Comparison of ENCODE assay signal across 9 mouse cellular contexts in the genomic region with DNA sequence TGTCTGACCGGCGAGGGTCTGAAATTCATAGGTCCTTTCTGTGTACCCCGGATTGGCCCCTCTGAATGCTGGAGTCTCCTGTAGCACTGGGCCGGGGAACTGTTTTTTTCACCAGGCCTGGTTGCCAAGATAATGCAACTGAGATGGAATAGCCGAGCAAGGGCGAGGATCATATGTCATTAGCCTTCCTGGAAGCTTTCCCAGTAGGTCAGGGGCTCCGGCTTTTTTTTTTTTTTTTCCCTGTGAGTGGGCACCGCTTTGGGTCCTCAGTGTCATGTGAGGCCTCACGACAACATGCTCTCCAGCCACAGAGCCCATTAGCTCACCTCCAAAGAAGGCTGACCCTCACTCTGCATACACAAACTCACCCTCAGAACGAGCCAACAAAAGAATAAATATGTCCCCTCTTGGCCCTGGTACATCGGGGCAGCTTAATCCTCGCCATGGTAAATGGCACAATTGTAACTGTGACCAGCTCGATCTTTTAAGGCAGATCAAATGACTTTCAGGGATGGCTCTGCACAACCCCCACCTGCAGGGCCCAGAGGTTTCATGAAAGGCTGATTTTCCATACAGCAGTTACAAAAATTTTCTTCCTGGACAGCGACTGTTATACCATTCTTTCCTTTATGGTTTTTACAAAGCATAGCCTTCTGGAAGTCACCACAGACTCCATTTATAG. TPM values are rescaled to one million over a fixed set of nuclear protein-coding genes. Genes with fewer than 3 reads are reported as not detected.
DNase-seq lines count a peak whose midpoint lies in the region; ATAC-seq lines count a peak whose summit lies in the region.
"Had no signal": no experiment of that assay in that cellular context is flagged by ENCODE, and none has a peak within 500 bp of the region (broad histone marks: within the 10 kb centered on the region; RNA-seq: fewer than 3 reads in every experiment).

No protein-coding gene starts in this region.

- H3K36me3 ChIP-seq in kidney, embryonic 16.5 days (ENCODE audit: insufficient read depth, low read length), result no peaks in the 10 kb centered on the region
- H3K36me3 ChIP-seq in heart, embryonic 13.5 days, result no peaks in the 10 kb centered on the region
- H3K36me3 ChIP-seq in midbrain, embryonic 11.5 days (ENCODE audit: control insufficient read depth, insufficient read depth, low read length), result no peaks in the 10 kb centered on the region
- H3K36me3 ChIP-seq: neural tube, embryonic 12.5 days had no signal

- WGBS in kidney, embryonic 16.5 days, result 40% methylated on average over 14 of the region's 14 CpGs
- 45% methylated on average over 14 of the region's 14 CpGs for WGBS in heart, embryonic 13.5 days
- WGBS in midbrain, embryonic 11.5 days, result 49% methylated on average over 14 of the region's 14 CpGs

- H3K27ac ChIP-seq in kidney, embryonic 16.5 days (ENCODE audit: low read length), result no peak overlapping the region
- peak overlapping the region; percentile 97 for H3K27ac ChIP-seq in heart, embryonic 13.5 days (replicated peaks)
- H3K27ac ChIP-seq in midbrain, embryonic 11.5 days (ENCODE audit: low read depth, low read length), result peak overlapping the region; percentile 36
- H3K27ac ChIP-seq: neural tube, embryonic 12.5 days had no signal

- ATAC-seq in kidney, embryonic 16.5 days (ENCODE audit: low FRiP score, low TSS enrichment), result 0 out of 2 replicates have a peak, but pooled peaks have one; percentile 63
- ATAC-seq in heart, embryonic 13.5 days (ENCODE audit: extremely low read depth, insufficient number of reproducible peaks, low FRiP score, low TSS enrichment), result peak; percentile 11; the same call in 1 of the 2 replicates
- ATAC-seq in midbrain, embryonic 11.5 days (ENCODE audit: low FRiP score), result no peak

- H3K9ac ChIP-seq in kidney, embryonic 16.5 days (replicated peaks; ENCODE audit: low read length), result no peak overlapping the region
- peak overlapping the region; percentile 48; the same call in 1 of the 2 replicates for H3K9ac ChIP-seq in heart, embryonic 13.5 days
- no peak overlapping the region for H3K9ac ChIP-seq in midbrain, embryonic 11.5 days (ENCODE audit: low read length)
- H3K9ac ChIP-seq: neural tube, embryonic 12.5 days had no signal

- H3K9me3 ChIP-seq in kidney, embryonic 16.5 days (ENCODE audit: low read length), result no peaks in the 10 kb centered on the region
- no peaks in the 10 kb centered on the region for H3K9me3 ChIP-seq in heart, embryonic 13.5 days
- no peaks in the 10 kb centered on the region for H3K9me3 ChIP-seq in midbrain, embryonic 11.5 days (ENCODE audit: control insufficient read depth, low read length)
- H3K9me3 ChIP-seq: neural tube, embryonic 12.5 days had no signal

- DNase-seq in kidney, adult 9 months, result no peak
- peak; percentile 47 to 51 for DNase-seq in adrenal gland, postnatal 36 days
- peak; percentile 88 for DNase-seq in midbrain, embryonic 11.5 days (ENCODE audit: low spot score, missing footprints)
- no peak for DNase-seq in layer of hippocampus, adult 11-12 months (ENCODE audit: low spot score)
- no peak for DNase-seq in urinary bladder, postnatal 25 days (ENCODE audit: low spot score)
- no peak for DNase-seq in B cell, adult 2 months

- H3K4me3 ChIP-seq in kidney, embryonic 16.5 days (ENCODE audit: low read length), result no peak overlapping the region
- H3K4me3 ChIP-seq in heart, embryonic 13.5 days, result no peak overlapping the region
- H3K4me3 ChIP-seq in midbrain, embryonic 11.5 days (ENCODE audit: low read depth, low read length), result no peak overlapping the region
- H3K4me3 ChIP-seq: neural tube, embryonic 12.5 days had no signal

- H3K4me1 ChIP-seq in kidney, embryonic 16.5 days (ENCODE audit: insufficient read depth, low read length), result 0 out of 2 replicates have a peak, but pooled peaks cover 8% of the 10 kb centered on the region
- peaks cover 41% of the 10 kb centered on the region for H3K4me1 ChIP-seq in heart, embryonic 13.5 days
- peaks cover 42% of the 10 kb centered on the region for H3K4me1 ChIP-seq in midbrain, embryonic 11.5 days (ENCODE audit: control insufficient read depth, insufficient read depth, low read length)

- H3K27me3 ChIP-seq in kidney, embryonic 16.5 days (ENCODE audit: insufficient read depth, low read length), result no peaks in the 10 kb centered on the region
- no peaks in the 10 kb centered on the region for H3K27me3 ChIP-seq in heart, embryonic 13.5 days (replicated peaks)
- H3K27me3 ChIP-seq in midbrain, embryonic 11.5 days (ENCODE audit: control insufficient read depth, insufficient read depth, low read length), result no peaks in the 10 kb centered on the region
- H3K27me3 ChIP-seq: neural tube, embryonic 12.5 days had no signal

- no peak overlapping the region for H3K4me2 ChIP-seq in kidney, embryonic 16.5 days (replicated peaks; ENCODE audit: low read depth, low read length)
- H3K4me2 ChIP-seq in heart, embryonic 13.5 days, result peak overlapping the region; percentile 14; the same call in 1 of the 2 replicates
- no peak overlapping the region for H3K4me2 ChIP-seq in midbrain, embryonic 11.5 days
- H3K4me2 ChIP-seq: neural tube, embryonic 12.5 days had no signal

RNA-seq across cellular contexts. Expression of a gene that starts 44.3 kb away (rescaled TPM):
- 67.3 and 75.5 TPM in 2 replicates for polyA plus RNA-seq in kidney, embryonic 16.5 days (2015; fragmentation: Nextera tagmentation; extraction: Ambion mirVana)
- 100 to 1,000 TPM; 162 to 190 TPM for total RNA-seq in adrenal gland, postnatal 36 days (2021)
- polyA plus RNA-seq in heart, embryonic 13.5 days (2015; fragmentation: Nextera tagmentation; extraction: Ambion mirVana), result 23.2 and 23.7 TPM in 2 replicates
- 49.3 and 57.3 TPM in 2 replicates for polyA plus RNA-seq in midbrain, embryonic 11.5 days (2014; fragmentation: Nextera tagmentation; extraction: Ambion mirVana)

Comparison
In these comparisons a context has a peak if more than half of its experiments do, and no peak if none do; other contexts are left out.
1. DNase-seq: peak in adrenal gland, postnatal 36 days (2 of 2) and midbrain, embryonic 11.5 days (single experiment); none in kidney, adult 9 months (single experiment), layer of hippocampus, adult 11-12 months (single experiment), urinary bladder, postnatal 25 days (single experiment) and B cell, adult 2 months (0 of 2).